Mouse (Mus musculus) CH12.LX (cell line): ENCODE measurements around the gene Gnat3. TPM values are rescaled to one million over a fixed set of nuclear protein-coding genes. Genes with fewer than 3 reads are reported as not detected.
A peak's percentile ranks its signal among the peaks of the same experiment; 100 is the strongest.

Experiments
- DNase-seq: peaks from one replicate; pipeline ENCODE4 v3.0.0-alpha.2; 2013; ENCODE audit errors: extremely low read depth
- H3K27ac ChIP-seq: 2 replicates; pipeline ENCODE4 v1.5.1; 2012; ENCODE audit warnings: low read depth, mild to moderate bottlenecking, control low read depth, moderate library complexity; ENCODE audit not compliant: insufficient read depth
- H3K27me3 ChIP-seq: replicated peaks from 2 replicates; pipeline ENCODE3; 2012; ENCODE audit warnings: inconsistent platforms
- H3K36me3 ChIP-seq, 2 experiments: replicated peaks in 1 of 2; 2 replicates each; pipeline versions ENCODE3 to v1.6.1; 2012; ENCODE audit warnings: inconsistent platforms in 1 of 2, low read length in 1 of 2, mild to moderate bottlenecking in 1 of 2, mixed read lengths in 1 of 2, moderate library complexity in 1 of 2; ENCODE audit not compliant: control insufficient read depth in 1 of 2, insufficient read depth in 1 of 2
- H3K4me1 ChIP-seq, 2 experiments: 2 replicates each; pipeline ENCODE4 v1.6.1; 2012; ENCODE audit warnings: inconsistent platforms in 1 of 2, moderate library complexity in 1 of 2; ENCODE audit not compliant: insufficient read depth in 2 of 2, control insufficient read depth in 1 of 2
- H3K4me2 ChIP-seq: 2 replicates; pipeline ENCODE4 v1.6.1; 2012; ENCODE audit warnings: low read depth, mild to moderate bottlenecking, control low read depth; ENCODE audit not compliant: poor library complexity, insufficient read depth, severe bottlenecking
- H3K4me3 ChIP-seq, 3 experiments: fragments of 150-350 bp in 1 of 3; sonication (generic) in 1 of 3; replicated peaks in 1 of 3; 2 replicates each; pipeline versions ENCODE3 to v1.5.1; 2011 to 2012; ENCODE audit warnings: low read depth in 2 of 3, low read length in 2 of 3, mild to moderate bottlenecking in 2 of 3, moderate library complexity in 2 of 3, control low read depth in 1 of 3, improper control_type of control experiment in 1 of 3, inconsistent platforms in 1 of 3, mixed read lengths in 1 of 3; ENCODE audit not compliant: poor library complexity in 1 of 3
- H3K79me2 ChIP-seq: replicated peaks from 2 replicates; pipeline ENCODE4 v1.6.1; 2012; ENCODE audit warnings: mild to moderate bottlenecking, moderate library complexity; ENCODE audit not compliant: control insufficient read depth, poor library complexity, insufficient read depth, severe bottlenecking; ENCODE audit errors: extremely low read depth
- H3K9ac ChIP-seq: 2 replicates; pipeline ENCODE4 v1.6.1; 2012; ENCODE audit warnings: low read depth, mild to moderate bottlenecking, control low read depth, moderate library complexity; ENCODE audit not compliant: insufficient read depth
- H3K9me3 ChIP-seq: replicated peaks from 2 replicates; pipeline ENCODE3; 2012; ENCODE audit warnings: low read length, inconsistent platforms, mixed read lengths
- BHLHE40 ChIP-seq: IDR thresholded peaks from 2 replicates; pipeline ENCODE4 v1.6.1; 2011; ENCODE audit warnings: mild to moderate bottlenecking, low read depth, low read length, improper control_type of control experiment
- CHD1 ChIP-seq: IDR thresholded peaks from 2 replicates; pipeline ENCODE4 v1.6.1; 2012; ENCODE audit warnings: low read depth, low read length, improper control_type of control experiment, inconsistent platforms
- CTCF ChIP-seq, 2 experiments: IDR thresholded peaks in 1 of 2; conservative IDR thresholded peaks in 1 of 2; 2 replicates each; pipeline ENCODE4 v1.5.1; 2011 to 2012; ENCODE audit warnings: low read depth in 2 of 2, low read length in 2 of 2, improper control_type of control experiment in 1 of 2, inconsistent platforms in 1 of 2, mild to moderate bottlenecking in 1 of 2, moderate library complexity in 1 of 2
- E2F4 ChIP-seq: IDR thresholded peaks from 2 replicates; pipeline ENCODE4 v1.6.1; 2011; ENCODE audit warnings: low read depth, low read length, improper control_type of control experiment; ENCODE audit not compliant: insufficient replicate concordance
- ELF1 ChIP-seq: IDR thresholded peaks from 2 replicates; pipeline ENCODE4 v1.6.1; 2014; ENCODE audit warnings: low read depth, mild to moderate bottlenecking, inconsistent platforms, low read length, improper control_type of control experiment
- ETS1 ChIP-seq: conservative IDR thresholded peaks from 2 replicates; pipeline ENCODE4 v1.6.1; 2012; ENCODE audit warnings: low read depth, mild to moderate bottlenecking, inconsistent platforms, low read length, improper control_type of control experiment, moderate library complexity
- HCFC1 ChIP-seq: IDR thresholded peaks from 2 replicates; pipeline ENCODE4 v1.6.1; 2012; ENCODE audit warnings: low read depth, mild to moderate bottlenecking, inconsistent platforms, low read length, improper control_type of control experiment
- JUND ChIP-seq: conservative IDR thresholded peaks from 2 replicates; pipeline ENCODE4 v1.6.1; 2011; ENCODE audit warnings: low read depth, low read length, improper control_type of control experiment
- MAFK ChIP-seq: IDR thresholded peaks from 2 replicates; pipeline ENCODE4 v1.6.1; 2011; ENCODE audit warnings: low read length, improper control_type of control experiment; ENCODE audit not compliant: insufficient replicate concordance
- MAX ChIP-seq: IDR thresholded peaks from 2 replicates; pipeline ENCODE4 v1.6.1; 2011; ENCODE audit warnings: low read length, improper control_type of control experiment
- MAZ ChIP-seq: IDR thresholded peaks from 2 replicates; pipeline ENCODE4 v1.6.1; 2012; ENCODE audit warnings: low read depth, mild to moderate bottlenecking, inconsistent platforms, low read length, improper control_type of control experiment, moderate library complexity
- MEF2A ChIP-seq: IDR thresholded peaks from 2 replicates; pipeline ENCODE4 v1.6.1; 2014; ENCODE audit warnings: low read depth, mild to moderate bottlenecking, inconsistent platforms, low read length, improper control_type of control experiment, borderline replicate concordance
- MYC ChIP-seq: IDR thresholded peaks from 2 replicates; pipeline ENCODE4 v1.6.1; 2011; ENCODE audit warnings: low read depth, mild to moderate bottlenecking, improper control_type of control experiment, low read length
- NRF1 ChIP-seq: IDR thresholded peaks from 2 replicates; pipeline ENCODE4 v1.6.1; 2014; ENCODE audit warnings: low read depth, mild to moderate bottlenecking, inconsistent platforms, low read length, improper control_type of control experiment, moderate library complexity
- POLR2A ChIP-seq: IDR thresholded peaks from 2 replicates; pipeline ENCODE4 v1.6.1; 2011; ENCODE audit warnings: low read depth, mild to moderate bottlenecking, improper control_type of control experiment, low read length
- RAD21 ChIP-seq: IDR thresholded peaks from 2 replicates; pipeline ENCODE4 v1.6.1; 2011; ENCODE audit warnings: low read depth, mild to moderate bottlenecking, low read length, improper control_type of control experiment, moderate library complexity
- SMC3 ChIP-seq: IDR thresholded peaks from 2 replicates; pipeline ENCODE4 v1.6.1; 2011; ENCODE audit warnings: low read depth, low read length, improper control_type of control experiment
- USF1 ChIP-seq: IDR thresholded peaks from 2 replicates; pipeline ENCODE4 v1.6.1; 2014; ENCODE audit warnings: low read depth, mild to moderate bottlenecking, inconsistent platforms, low read length, improper control_type of control experiment
- USF2 ChIP-seq: conservative IDR thresholded peaks from 2 replicates; pipeline ENCODE4 v1.6.1; 2011; ENCODE audit warnings: low read depth, low read length, improper control_type of control experiment
- ZC3H11A ChIP-seq: IDR thresholded peaks from 2 replicates; pipeline ENCODE4 v1.6.1; 2012; ENCODE audit warnings: low read depth, mild to moderate bottlenecking, inconsistent platforms, low read length, improper control_type of control experiment
- ZNF384 ChIP-seq: IDR thresholded peaks from 2 replicates; pipeline ENCODE4 v1.6.1; 2012; ENCODE audit warnings: low read depth, low read length, improper control_type of control experiment, inconsistent platforms
- dilution Hi-C: fragments of 300-500 bp; cut with MboI; formaldehyde crosslinking; loops from 2 replicates; pipeline ENCODE4 v1.14.3; 2020; ENCODE audit warnings: low sequenced_read_pairs; ENCODE audit not compliant: extremely low pct_unique_long_range_greater_than_20kb, extremely low pct_ligation_motif_present
- in situ Hi-C: fragments of 300-500 bp; cut with MboI; formaldehyde crosslinking; loops from 3 replicates; pipeline ENCODE4 v1.14.3; 2019; ENCODE audit warnings: low sequenced_read_pairs, low pct_ligation_motif_present, low pct_unique_long_range_greater_than_20kb, mixed read lengths
- polyA plus RNA-seq: library from polyadenylated mRNA; unstranded; fragments of >175 nt; gene quantifications from 2 replicates; pipeline ENCODE4 v1.2.1, GENCODE M21; 2012; ENCODE audit warnings: low read depth; ENCODE audit not compliant: insufficient read length
- total RNA-seq, 2 experiments: library from RNA; depleted of rRNA; stranded (reverse); fragments of 300-350 nt in 1 of 2; fragments of >200 nt in 1 of 2; gene quantifications; 2 replicates each; pipeline ENCODE4 v1.2.3; 2012 to 2014

The Gnat3 gene
- total and polyA plus RNA-seq, 3 experiments = 0.51 to 1.2 (median 0.57) TPM

DNA sequence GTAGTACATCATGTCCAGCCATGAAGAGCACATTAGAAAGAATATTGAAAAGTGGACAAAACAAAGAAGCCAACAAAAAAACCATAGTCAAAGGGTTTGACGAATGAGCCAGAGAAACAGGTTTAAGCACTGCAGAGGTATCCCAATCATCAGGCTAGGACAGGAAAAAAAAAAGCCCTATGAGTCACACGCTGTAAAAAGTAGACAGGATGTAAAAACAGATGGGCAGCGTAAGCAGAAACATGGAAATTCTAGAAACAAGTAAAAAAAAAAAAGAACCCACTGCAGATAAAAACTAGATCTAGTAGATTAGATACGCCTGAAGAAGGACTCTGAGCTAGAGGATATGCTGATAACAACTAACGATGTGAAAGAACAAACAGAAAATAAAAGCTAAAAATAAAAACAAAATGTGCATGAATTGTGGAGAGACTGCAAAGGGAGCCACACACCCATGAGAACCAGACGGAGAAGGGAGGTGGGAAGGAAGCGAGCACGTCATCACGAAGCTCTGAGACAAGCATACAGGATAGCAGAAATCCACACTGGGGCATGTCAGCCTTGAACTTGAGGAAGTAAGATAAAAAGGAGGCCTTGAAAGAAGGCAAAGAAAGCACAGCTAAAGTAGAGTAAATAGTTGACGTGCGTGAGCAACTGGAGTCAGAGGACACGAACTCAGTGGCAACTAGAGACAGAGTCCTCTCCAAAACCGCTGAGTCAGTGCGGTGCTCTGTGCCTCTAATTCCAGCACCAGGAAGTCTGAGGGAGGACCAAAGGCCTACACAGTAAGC is 73.7 kb downstream of the Gnat3 start:
- Histone ChIP-seq H3K4me1 (peaks cover 0 to 11% of the 10 kb centered on the region in 2 experiments; a peak in 2 of 4 replicates), H3K27ac (no peak overlapping the region)
- in situ Hi-C loops (no loop called here), dilution Hi-C loops (no loop called here)
- TF ChIP-seq ZNF384 = peak; percentile 61
- no peak for TF ChIP-seq JUND
- no peak for TF ChIP-seq RAD21
- TF ChIP-seq, all 38 proteins: peak for 1
- Histone ChIP-seq H3K4me3 (no peak overlapping the region), H3K4me2 (no peak overlapping the region), H3K9me3 (peaks cover 8% of the 10 kb centered on the region), H3K9ac (no peak overlapping the region), H3K36me3 (no peaks in the 10 kb centered on the region), H3K79me2 (no peaks in the 10 kb centered on the region), H3K27me3 (no peaks in the 10 kb centered on the region)
- DNase-seq = no peak

DNA sequence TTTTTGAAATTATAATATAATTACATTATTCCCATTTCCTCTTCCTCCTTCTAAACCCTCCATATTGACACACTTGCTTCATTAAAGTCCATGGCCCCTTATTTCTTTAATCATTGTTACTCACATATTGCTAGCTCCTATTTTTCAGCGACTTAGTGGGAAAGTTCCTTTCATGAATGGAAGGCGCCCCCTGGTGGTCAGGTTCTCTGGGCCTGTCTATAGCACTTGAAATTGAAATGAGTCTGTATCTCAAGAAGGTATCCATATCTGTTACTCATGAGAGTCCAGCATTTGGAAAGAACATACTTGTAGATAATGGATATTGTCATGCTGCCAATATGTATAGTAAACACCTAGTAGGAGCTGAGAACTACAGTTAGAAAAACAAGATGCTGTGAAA is 80.7 kb downstream of the Gnat3 start:
- no peaks in the 10 kb centered on the region for H3K9me3 ChIP-seq
- peak; percentile 83 for DNase-seq
- no peak overlapping the region for H3K4me2 ChIP-seq
- in situ Hi-C loops = no loop called here
- dilution Hi-C loops = no loop called here
- TF ChIP-seq ELF1 (no peak), MAX (no peak), RAD21 (peak; percentile 92), POLR2A (no peak), HCFC1 (no peak), ZC3H11A (peak; percentile 80), SMC3 (peak; percentile 96), CTCF (conservative IDR thresholded peaks at IDR 0.05 in 1 of 2, IDR thresholded peaks at IDR 0.05 in 1 of 2; ENCODE audit: low read depth in 2 of 2, low read length in 2 of 2) (peak; percentile 35 to 92; a peak in 3 of 4 replicates)
- TF ChIP-seq, all 38 proteins: peak for 4
- no peak overlapping the region for H3K27ac ChIP-seq
- H3K36me3 ChIP-seq = no peaks in the 10 kb centered on the region
- H3K27me3 ChIP-seq = no peaks in the 10 kb centered on the region
- H3K9ac ChIP-seq = no peak overlapping the region
- H3K4me3 ChIP-seq = no peak overlapping the region
- no peaks in the 10 kb centered on the region for H3K79me2 ChIP-seq
- 0 out of 4 replicates have a peak, but pooled peaks cover 0 to 4% of the 10 kb centered on the region in 2 experiments for H3K4me1 ChIP-seq

DNA sequence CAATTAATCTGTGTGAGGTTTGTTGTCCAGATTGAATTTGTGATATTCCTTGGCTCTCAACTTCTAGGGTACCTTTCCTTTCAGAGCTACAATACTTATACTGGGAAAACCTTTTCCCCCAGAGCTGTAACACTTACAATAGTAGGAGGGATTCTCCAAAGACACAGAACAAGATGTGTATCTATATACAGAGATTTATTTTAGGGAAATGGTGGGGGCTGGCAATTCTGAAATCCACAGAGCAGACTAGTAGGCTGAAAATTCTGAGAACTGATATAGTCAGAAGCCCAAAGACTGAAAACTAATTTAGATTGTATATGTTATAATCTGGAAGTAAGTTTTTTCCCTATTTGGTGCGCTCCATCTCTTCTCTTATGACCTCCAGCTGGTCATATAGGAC is 86.5 kb downstream of the Gnat3 start:
- no peak overlapping the region for H3K4me3 ChIP-seq
- peaks cover 3 to 13% of the 10 kb centered on the region in 2 experiments; a peak in 2 of 4 replicates for H3K4me1 ChIP-seq
- no peak for DNase-seq
- TF ChIP-seq MEF2A (no peak), MAFK (no peak), USF1 (no peak), BHLHE40 (no peak), CHD1 (no peak), ZC3H11A (no peak), NRF1 (no peak), ETS1 (no peak), USF2 (no peak), MAZ (no peak), JUND (no peak), POLR2A (no peak), E2F4 (no peak), MYC (no peak), MAX (no peak)
- no peaks in the 10 kb centered on the region for H3K36me3 ChIP-seq
- in situ Hi-C loops (no loop called here), dilution Hi-C loops (no loop called here)
- H3K79me2 ChIP-seq = no peaks in the 10 kb centered on the region
- no peaks in the 10 kb centered on the region for H3K27me3 ChIP-seq
- no peaks in the 10 kb centered on the region for H3K9me3 ChIP-seq
- no peak overlapping the region for H3K4me2 ChIP-seq
- H3K27ac ChIP-seq = no peak overlapping the region
- H3K9ac ChIP-seq = no peak overlapping the region
